Mouse (Mus musculus) urinary bladder, postnatal 14 days (tissue): Measurements from ENCODE around the gene Tssk6.
"Not testable (repeated sequence)": the region's sequence is repeated elsewhere in the genome, so short reads cannot be mapped to it uniquely, and the experiment has no call there.

ENCODE experiments used
- DNase-seq: peaks from one replicate; pipeline ENCODE4 v3.0.0; 2021; ENCODE audit warnings: low spot score

The Tssk6 gene

DNA sequence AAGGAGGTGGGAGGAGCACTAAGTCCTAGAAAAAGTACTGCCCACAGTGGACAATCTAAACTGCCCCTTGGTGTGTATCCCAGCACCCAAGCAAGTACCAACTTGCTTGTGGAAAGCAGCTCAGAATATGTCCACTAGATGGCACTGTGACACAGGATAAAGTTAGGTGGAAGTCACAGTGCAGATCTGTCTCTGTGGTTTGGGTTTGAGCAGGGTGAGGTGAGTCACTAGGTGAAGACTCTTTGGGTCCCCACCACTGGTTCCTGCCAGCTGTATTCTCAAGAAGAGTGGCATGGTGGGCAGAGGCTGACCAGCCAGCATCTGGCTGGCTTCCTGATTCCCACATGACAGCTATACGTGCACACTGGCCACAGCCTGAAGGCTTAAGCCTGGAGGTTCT is 17.0 kb downstream of the Tssk6 start:
- peak; percentile 80 for DNase-seq

DNA sequence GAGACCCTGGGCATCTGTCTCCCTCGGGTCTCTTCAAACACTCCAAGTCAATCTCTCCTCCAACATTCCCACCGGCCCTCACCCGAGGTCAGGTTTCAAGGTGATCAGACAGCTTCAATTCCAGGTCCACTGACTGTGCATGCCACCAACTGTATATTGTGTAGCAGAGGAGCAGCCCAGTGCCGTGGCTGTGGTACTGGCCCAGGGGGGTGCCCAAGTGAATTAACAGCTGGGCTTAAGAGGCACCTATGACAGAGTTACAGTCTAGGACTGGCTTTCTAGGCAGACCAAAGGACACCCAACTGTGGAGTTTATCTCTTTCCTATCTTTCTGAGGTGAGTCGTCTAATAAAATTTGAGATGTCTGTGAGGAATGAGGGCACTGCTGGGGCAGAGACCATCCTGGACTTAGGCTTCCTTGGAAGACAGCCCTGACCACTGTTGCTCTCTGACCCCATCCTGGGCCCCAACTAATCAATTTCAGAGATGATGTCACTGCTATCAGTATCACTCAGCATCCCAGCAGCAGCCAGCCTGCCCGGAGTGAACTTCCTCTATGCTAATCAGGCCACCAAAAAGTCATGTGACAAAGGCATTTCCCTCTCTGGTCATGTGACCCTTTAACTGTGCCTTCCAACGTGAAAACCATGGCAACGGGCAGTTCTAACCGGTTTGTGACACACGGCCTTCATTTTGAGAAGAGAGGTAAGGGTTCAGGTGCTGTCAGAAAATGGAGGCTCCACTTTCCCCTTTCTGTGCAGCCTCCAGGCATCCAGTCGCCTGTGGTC is 18.1 kb downstream of the Tssk6 start:
- peak; percentile 60 for DNase-seq

DNA sequence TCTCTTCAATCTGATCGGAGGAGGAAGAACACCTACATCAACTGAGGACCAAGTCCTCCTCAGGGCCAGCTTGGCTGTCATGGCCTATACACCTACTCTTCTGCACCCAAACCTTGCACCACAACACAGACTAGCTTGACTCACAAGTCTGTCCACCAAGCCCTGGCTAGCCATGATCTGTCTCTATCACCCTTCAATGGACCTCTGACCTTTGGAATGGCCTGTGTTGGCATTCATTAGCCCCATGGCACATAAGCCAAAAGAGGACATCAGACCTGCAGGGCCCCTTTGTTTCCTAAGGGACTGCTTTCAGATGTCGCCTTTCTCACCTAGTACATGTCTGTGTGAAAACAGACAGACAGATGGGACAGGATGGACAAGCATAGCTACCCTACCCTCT is 19.2 kb downstream of the Tssk6 start:
- DNase-seq = no peak

DNA sequence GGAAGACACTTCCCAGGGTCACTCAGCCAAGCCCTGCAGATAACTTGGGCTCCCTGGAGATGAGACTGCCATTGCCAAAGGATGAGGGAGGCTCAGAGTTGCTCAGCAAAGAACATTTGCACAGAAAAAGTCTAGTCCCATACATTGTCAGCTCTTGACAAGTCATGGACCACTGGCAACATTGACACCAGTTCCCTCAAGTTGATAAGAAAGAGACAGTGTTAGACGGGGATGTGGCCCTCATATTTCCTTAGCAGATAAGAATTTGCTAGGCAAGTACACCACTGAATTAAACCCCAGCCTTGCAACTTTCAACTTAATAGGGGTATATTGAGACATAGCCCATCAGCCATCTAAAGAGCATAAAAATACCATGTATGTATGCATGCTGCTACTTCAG is 22.0 kb downstream of the Tssk6 start:
- no peak for DNase-seq

DNA sequence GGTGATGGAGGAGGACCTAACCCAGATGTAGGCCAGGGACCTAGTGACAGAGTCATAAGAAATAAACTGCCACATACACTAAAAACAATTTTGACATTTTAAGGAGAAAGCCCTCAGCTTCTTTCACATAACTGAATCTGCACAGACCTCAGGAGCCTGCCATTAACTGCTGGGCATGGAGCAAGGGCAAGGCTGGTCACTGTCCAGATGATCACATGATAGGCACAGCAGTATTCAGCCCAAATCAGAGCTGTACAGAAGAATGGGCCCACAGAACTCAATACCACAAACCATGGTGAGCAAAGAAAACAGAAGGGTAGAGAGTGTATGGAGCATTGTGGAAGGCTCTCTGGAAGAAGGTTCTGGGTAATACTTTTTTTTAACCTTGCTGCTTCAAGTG is 24.9 kb downstream of the Tssk6 start:
- no peak for DNase-seq

DNA sequence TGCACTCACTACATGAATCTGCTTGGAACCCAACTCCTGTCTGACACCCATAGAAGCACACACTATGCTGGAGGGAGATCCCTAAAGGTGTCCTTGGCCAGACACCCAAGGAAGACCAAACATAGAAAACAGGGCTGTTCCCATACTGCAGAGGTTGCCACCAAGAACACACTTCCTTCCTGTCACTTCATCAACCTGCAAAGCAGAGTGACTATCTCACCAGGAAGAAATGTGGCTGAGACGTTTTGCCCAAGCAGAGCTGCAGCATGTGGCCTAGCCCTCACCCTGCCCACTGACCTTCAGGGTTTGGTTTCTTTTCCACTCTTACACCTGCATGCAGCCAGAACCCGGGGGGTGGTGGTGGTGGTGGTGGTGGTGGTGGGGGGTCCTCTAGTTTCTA is 31.8 kb downstream of the Tssk6 start:
- DNase-seq = no peak

DNA sequence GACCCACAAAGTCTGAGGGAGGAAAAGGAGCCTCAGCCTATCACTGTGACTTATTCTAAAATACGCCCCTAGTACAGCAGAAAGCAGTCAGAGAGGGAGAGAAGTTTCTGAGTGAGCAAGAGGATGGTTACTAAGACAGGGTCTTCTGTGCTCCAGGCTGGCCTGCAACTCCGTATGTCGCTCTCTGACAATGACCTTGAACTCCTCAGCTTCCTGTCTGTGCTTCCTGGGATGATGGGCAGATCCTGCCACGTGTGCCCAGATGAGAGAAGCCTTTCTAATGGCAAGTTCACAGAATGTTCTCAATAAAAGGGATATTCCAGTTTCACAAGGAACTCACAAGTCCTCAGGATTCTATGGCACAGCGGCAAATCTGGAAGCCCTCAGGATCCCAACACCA is 32.6 kb downstream of the Tssk6 start:
- DNase-seq = no peak

DNA sequence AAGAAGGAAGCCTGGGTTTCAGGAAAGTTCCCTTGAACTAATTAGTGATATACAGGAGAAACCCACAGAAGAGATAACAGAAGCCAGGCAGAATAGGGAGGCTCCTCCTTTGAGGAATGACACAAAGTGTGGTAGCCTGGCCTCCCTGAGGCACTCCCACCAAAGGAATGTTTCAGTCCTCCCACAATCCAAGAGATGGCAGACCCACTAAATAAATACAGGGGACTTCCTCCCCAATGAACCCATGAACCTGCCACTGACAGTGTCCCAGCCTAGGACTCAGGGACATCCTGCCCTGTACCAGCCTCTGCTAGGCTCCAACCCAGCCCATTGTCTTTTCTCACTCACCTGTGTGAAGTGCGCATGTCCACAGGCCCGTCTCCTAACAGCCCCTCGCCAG is 33.4 kb downstream of the Tssk6 start:
- DNase-seq = no peak

DNA sequence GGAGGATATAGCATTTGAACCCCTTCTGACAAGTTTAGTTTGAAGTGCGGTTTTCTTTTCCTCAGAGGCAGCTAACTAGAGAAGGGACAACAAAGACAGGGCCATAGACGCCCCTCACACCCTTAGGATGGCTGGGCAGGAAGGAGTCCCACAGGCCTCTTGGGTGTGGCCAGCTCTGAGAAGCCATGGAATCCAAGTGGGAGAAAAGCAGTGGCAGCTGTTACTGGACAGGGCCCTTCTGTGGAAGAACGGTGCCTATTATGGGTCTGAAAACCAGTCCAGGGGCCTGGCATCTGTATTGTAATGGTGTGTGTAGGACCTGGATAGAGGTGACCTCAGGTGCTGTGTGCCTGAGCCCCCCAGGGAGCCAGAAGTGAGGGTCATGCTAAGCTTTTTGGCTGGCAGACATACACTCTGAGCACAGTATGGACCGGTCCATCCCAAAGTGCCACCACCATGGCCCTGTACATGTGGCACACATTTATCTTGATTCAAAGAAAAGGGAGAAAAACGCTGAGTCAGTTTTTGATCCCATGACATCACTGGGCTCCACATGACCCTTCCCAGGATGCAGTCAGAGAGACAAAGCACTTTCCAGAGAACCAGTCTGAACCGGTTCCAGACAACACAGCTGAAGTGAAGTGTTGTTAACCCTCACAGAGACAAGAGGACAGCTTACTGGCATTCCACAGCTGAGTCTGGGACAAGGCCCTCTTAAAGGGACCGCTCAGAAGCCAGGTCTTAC is 34.2 kb downstream of the Tssk6 start:
- DNase-seq = peak; percentile 53

DNA sequence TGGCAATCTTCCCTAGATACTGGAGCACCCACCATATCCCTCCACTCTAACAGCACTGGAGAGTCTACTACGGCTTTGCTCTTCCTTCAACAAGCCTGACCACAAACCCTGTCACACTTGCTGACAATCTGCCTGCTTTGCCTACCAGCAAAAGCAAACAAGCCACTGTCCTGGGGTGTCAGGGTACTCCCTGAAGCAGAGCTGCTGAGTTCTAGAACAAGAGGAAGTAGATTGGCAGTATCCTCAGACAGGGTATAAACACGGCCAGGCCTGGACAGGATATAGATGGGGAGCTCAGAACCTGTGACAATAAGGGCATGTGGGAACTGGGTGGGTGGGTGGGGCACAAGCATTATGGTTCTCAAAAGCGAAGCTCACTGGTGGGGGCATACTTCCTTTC is 35.5 kb downstream of the Tssk6 start:
- DNase-seq = no peak

DNA sequence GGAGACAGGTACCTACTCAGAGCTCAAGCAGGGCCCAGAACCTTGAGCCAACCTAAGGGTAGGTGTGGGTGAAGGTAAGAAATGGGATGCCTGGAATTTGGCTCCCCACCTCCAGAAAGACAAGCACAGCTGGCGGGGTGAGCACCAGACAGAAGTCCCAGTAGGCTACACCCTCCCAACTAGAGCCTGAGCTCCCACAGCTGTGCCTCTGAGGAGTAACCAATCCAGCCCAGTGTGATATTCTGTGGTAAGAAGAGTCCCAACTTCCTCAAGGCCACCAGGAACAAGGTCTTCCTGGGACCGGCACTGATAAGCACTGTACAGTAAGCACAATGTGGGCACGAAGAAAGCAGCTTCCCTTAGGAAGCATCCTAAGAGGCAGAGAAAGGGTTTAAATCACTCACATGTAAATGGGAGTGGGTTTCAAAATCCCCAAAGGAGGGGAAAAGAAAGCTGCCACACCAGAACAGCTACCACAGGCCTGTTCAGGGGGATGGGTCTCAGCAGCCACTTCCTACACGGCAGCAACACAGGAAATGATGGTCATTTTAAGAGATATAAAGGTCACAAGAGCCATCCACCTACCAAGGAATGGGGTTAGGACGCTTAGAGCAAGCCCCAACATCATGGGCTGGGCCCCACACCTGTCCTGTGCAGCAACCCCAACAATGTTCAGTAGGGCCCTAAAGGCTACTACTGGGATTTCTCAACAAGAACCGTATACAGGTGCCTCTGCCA is 36.4 kb downstream of the Tssk6 start:
- no peak for DNase-seq

DNA sequence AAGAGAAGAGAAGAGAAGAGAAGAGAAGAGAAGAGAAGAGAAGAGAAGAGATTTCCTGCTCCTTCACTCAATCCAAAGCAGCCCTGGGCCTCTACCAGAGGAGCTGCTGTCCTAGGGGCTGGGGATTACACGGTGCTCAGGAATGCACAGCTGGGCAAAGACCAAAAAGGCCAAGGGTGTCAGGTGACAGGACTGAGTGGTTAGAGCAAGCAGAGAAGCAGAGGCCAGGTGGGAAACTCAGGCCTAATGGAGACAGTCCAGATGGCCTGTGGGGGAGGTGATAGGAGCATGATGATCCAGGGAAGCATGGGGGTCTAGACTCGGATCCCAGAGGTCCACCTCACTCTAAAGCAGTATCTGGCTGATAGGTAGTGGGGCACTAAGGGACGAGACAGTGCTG is 37.6 kb downstream of the Tssk6 start:
- DNase-seq = no peak

DNA sequence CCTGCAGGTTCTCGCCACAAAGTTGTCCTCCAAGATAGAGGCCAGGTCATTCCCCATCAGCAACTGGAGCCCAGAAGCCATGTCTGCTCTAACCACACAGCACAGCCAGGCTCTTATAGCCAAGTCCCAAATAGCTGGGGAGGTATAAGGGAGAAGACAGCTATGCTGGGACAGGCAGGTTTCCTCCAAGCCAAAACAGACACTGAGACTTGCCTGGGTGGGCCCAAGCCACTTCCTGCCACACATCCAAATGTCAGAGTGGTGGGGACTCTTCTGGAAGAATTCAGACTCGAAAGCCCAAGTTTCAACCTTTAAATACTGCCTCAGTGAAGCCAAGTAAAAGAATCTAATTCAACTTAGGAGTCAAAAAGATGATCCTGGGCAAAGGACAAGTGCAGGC is 38.4 kb downstream of the Tssk6 start:
- DNase-seq = no peak

DNA sequence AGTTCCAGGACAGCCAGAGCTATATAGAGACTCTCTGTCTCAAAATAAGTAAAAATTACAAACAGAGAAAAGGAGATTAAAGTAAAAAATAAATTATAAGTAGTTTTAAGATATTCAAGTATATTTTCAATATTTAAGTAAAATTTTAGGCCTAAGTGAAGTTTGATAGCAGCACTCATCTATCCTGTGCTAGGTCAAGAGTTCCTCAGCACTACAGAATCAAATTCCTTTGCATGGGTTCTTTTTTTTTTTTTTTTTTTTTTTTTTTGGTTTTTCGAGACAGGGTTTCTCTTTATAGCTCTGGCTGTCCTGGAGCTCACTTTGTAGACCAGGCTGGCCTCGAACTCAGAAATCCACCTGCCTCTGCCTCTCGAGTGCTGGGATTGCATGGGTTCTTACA is 40.5 kb downstream of the Tssk6 start:
- not testable (repeated sequence) for DNase-seq

DNA sequence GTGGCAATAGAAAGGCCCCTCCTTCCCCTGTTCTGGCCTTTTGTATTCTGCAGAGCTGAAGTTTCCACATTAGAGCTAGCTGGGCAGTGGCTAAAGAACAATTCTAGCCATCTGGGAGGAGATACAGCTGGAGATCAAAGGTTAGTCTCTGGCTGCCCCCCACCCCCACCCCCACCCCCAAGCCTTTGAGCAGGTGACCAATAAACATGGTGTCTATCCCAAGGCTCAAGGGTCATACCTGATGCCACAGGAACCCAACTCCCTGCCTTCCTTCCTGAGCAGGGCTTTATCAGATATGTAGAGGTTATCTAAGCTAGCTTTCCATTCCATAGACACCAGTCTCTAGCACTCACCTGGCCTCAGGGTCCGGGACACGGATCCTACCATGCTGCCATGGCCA is 48.3 kb downstream of the Tssk6 start:
- no peak for DNase-seq
